Mouse (Mus musculus): ENCODE measurements around the gene Endou. TPM values are rescaled to one million over a fixed set of nuclear protein-coding genes. Genes with fewer than 3 reads are reported as not detected.
"Not testable (repeated sequence)": the region's sequence is repeated elsewhere in the genome, so short reads cannot be mapped to it uniquely, and the experiment has no call there.

Endou gene
- polyA plus RNA-seq, 2 experiments from 2014 or later: 0.22 TPM; not detected in 1

GRCm38 (mm10) chr15:97679991-97680681 is 51.0 kb downstream of the Endou start:
- no peak for ATAC-seq

- no peak for ATAC-seq
These were observed 53.8 kb downstream of the Endou start for GRCm38 (mm10) chr15:97677341-97677740.

GRCm38 (mm10) chr15:97675927-97676326 is 55.2 kb downstream of the Endou start:
- ATAC-seq: peak; percentile 71

- no peak for ATAC-seq
These were observed 56.7 kb downstream of the Endou start for GRCm38 (mm10) chr15:97674423-97674822.

- no peak for ATAC-seq
These were observed 57.7 kb downstream of the Endou start for GRCm38 (mm10) chr15:97673256-97674000.

- ATAC-seq: peak; percentile 24
These were observed 58.9 kb downstream of the Endou start for GRCm38 (mm10) chr15:97672211-97672765.

- ATAC-seq: no peak
These were observed 60.6 kb downstream of the Endou start for GRCm38 (mm10) chr15:97670554-97670953.

- not testable (repeated sequence) for ATAC-seq
These were observed 62.8 kb downstream of the Endou start for GRCm38 (mm10) chr15:97668158-97668877.

GRCm38 (mm10) chr15:97667437-97667836 is 63.7 kb downstream of the Endou start:
- peak; percentile 28 for ATAC-seq

- ATAC-seq: no peak
These were observed 64.7 kb downstream of the Endou start for GRCm38 (mm10) chr15:97666457-97666770.

GRCm38 (mm10) chr15:97665770-97666456 is 65.2 kb downstream of the Endou start:
- peak; percentile 51 for ATAC-seq

GRCm38 (mm10) chr15:97664981-97665668 is 66.0 kb downstream of the Endou start:
- peak; percentile 21 for ATAC-seq

- peak; percentile 56 for ATAC-seq
These were observed 67.3 kb downstream of the Endou start for GRCm38 (mm10) chr15:97663750-97664406.

Other genes starting within 250 kb of the Endou start
- 10 to 100 TPM; 25.7 to 31.8 TPM for gene Rpap3, start 25.5 kb downstream of the Endou start, polyA plus RNA-seq (2017; shearing (Covaris generic))
- gene Rapgef3, start 36.6 kb upstream of the Endou start, polyA plus RNA-seq (2017; shearing (Covaris generic)): 1 to 10 TPM in 1 of 2 experiments, under 1 TPM in 1; 0.31 to 1.5 TPM
- 10 to 100 TPM; 33.9 to 37.1 TPM for gene Slc48a1, start 47.2 kb upstream of the Endou start, polyA plus RNA-seq (2017; shearing (Covaris generic))
- 10 to 100 TPM; 68.2 to 74.2 TPM for gene Hdac7, start 113.2 kb upstream of the Endou start, polyA plus RNA-seq (2017; shearing (Covaris generic))
- gene Vdr, start 179.3 kb upstream of the Endou start, polyA plus RNA-seq (2017; shearing (Covaris generic)): under 1 TPM; 0.24 to 0.84 TPM
- gene Tmem106c, start 232.9 kb upstream of the Endou start, polyA plus RNA-seq (2017; shearing (Covaris generic)): 10 to 100 TPM; 25.3 to 25.8 TPM

Measured in CD4-positive, CD25-positive, alpha-beta regulatory T cell, adult 4 months (primary cell).